Mouse (Mus musculus): ENCODE data around the gene Foxp1.

The Foxp1 gene

GRCm38 (mm10) chr6:99520676-99521037 is 1.9 kb downstream of the Foxp1 start:
- no peak for DNase-seq (ENCODE audit: low spot score)

- peak; percentile 63 for DNase-seq (ENCODE audit: low spot score)
These were observed 2.5 kb downstream of the Foxp1 start for GRCm38 (mm10) chr6:99519806-99520675.

GRCm38 (mm10) chr6:99519052-99519451 is 3.5 kb downstream of the Foxp1 start:
- DNase-seq (ENCODE audit: low spot score) = peak; percentile 43

GRCm38 (mm10) chr6:99515667-99516199 is 6.8 kb downstream of the Foxp1 start:
- no peak for DNase-seq (ENCODE audit: low spot score)

GRCm38 (mm10) chr6:99511862-99512261 is 10.7 kb downstream of the Foxp1 start:
- DNase-seq (ENCODE audit: low spot score) = no peak

DNA sequence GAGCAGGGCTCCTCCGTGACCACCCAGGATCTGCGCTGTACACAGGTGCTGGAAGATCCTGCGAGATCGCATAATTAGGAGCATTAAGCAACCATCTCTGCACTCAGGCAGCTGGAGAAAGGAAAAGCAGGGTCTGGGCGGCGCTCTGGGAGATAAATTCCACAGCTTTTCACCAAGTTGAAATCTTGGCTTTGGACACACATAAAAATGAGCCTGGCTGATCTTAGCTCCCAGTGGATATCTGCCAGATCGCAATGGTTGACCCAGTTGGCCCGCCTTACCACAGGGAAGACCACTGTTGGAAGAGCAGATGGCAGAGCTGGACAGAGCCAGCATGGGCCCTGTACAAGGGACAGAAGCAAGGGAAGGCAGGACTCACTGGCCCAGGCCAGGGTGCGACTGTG is 13.3 kb downstream of the Foxp1 start:
- no peak for DNase-seq (ENCODE audit: low spot score)

- DNase-seq (ENCODE audit: low spot score) = no peak
These were observed 15.7 kb downstream of the Foxp1 start for GRCm38 (mm10) chr6:99506816-99507215.

- no peak for DNase-seq (ENCODE audit: low spot score)
These were observed 18.8 kb downstream of the Foxp1 start for GRCm38 (mm10) chr6:99503741-99504140.

- DNase-seq (ENCODE audit: low spot score) = no peak
These were observed 19.8 kb downstream of the Foxp1 start for GRCm38 (mm10) chr6:99502727-99503126.

DNA sequence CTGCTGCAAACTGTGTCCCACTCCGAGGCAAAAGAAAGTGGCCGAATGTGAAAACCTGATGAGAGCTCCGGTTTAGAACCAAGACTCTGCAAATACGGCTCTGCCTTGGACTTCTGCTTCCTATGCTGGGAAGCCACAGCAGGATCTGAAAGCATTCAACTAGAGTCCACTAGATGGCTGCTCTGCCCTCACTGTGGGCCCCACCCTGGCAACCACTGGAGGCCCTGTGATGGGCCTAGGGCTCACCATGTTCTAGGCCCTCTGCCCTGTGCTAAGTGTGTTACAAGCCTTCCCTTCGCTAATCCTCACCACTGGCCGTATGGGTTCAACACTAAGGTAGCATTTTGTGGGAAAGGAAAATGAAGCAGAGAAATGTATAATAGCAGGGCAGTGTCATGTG is 20.2 kb downstream of the Foxp1 start:
- DNase-seq (ENCODE audit: low spot score) = no peak

DNA sequence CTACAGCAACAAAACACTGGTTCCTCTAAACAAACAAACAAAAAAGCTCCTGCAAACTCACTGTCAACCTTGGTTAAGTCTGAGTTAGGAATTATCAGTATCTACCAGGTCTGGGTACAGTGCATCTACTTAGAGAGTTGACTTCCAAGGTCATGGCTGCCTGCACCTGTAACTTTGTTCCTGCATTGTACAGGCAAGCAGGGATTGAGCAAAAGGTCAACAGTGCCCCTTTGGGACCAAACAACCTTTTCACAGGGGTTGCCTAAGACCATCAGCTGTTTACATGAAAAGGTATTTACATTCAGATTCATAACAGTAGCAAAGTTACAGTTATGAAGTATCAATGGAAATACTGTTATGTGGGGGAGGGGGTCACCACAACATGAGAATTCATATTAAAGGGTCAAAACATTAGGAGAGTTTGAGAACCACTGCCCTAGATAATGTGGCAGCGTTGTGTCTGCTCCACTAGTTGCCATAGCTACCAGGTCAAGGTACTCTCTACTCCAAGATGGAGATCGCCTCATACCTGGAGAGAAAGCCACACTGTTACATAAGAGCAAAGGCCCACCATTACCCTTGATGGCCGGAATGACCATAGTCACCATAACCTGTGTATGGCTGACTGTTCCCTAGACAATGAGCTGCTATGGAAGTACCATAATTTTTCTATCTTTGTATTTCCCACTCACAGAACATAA is 21.8 kb downstream of the Foxp1 start:
- no peak for DNase-seq (ENCODE audit: low spot score)

- DNase-seq (ENCODE audit: low spot score) = no peak
These were observed 24.4 kb downstream of the Foxp1 start for GRCm38 (mm10) chr6:99498082-99498481.

DNA sequence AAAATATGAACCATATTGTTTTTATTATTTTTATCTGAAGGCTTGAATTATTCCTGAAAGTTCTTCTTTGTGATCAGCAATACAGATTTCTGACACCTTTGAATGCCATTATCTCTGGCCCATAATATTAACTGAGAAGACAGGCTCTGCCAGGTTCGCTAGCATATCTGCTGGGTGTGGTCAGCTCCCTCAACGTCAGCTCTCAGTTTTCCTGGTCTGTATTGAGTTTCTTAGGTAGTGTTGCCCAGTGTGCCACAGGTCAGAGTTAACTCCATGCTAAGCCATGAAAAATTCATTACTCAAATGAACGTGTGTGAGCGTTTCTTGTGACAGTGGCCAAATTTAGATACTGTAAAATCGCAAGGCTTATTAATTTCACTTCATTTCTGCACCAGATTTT is 26.4 kb downstream of the Foxp1 start:
- no peak for DNase-seq (ENCODE audit: low spot score)

- DNase-seq (ENCODE audit: low spot score) = no peak
These were observed 29.6 kb downstream of the Foxp1 start for GRCm38 (mm10) chr6:99492937-99493336.

DNA sequence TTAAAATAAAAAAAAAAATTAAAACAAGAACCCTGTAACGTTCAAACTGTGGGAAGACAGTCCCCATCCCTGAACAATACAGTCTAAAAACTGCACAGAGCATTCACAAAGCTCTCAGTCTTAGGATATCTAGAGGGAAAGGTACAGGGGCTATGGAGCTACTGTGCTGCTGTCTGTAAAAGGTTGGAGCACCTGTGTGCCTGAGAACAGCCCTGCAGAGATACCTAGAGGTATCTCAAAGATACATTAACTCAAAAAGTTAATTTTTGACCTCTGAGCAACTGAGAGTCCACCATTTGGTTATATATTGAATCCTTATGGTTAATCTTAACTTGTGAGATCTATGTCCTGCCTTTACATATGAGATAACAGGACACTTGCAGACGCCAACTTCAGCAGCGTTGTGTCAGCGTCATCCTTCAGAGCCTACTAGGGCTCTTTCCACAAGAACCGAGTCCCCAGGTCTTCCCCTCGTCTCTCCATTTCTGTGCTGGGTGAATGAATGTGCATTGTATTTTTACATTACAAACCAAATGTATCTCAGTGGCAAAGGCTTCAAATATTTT is 30.5 kb downstream of the Foxp1 start:
- DNase-seq (ENCODE audit: low spot score) = no peak

DNA sequence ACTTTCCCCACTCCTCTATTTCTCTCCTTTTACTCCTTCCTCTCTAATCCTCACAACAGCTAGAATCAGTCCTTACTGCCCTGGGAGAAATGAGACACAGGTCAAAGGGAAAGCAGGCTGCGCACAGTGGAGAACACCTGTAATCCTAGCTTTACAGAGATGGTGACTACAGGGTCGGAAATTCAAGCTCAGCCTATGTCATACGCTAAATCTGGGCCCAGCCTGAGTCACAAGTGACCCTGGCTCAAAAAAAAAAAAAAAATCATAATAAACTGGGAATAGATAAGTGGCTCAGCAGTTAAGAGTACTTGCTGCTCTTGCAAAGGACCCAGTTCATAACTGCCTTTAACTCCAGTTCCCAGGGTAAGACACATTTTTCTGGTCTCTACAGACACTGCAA is 31.4 kb downstream of the Foxp1 start:
- DNase-seq (ENCODE audit: low spot score) = no peak

DNA sequence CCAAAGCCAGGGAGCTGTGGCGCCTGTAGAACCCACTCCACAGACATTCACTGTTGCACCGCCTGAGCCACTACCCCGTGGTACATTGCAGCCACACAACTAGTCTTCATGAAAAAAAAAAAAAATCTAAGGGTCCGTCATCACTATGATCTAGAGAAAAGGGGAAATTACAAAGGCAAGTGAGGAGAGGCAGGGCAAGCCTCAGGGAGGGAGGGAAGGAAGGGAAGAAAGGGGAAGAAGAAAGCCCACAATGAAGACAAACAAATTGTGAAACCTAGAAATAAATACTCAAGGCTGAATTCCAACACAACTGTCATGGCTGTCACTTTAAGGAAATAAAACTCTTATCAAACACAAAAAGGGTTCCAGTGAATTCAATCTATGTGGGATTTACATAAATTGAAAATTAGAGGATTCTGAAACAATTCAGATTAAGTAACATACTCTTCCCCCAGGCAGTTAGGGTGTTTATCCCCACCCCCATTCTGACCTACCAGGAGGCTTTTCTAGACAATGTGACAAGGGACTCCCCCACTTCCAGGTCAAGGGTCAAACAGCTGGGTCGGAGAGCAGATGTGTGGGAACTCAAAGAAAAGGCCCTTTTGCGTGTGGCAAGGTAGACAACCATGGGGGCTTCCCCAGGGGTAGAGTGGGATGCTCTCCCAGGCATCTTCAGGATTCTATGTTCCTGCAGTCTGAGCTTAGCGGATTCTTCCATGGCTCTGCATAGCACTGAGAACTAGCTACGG is 32.4 kb downstream of the Foxp1 start:
- no peak for DNase-seq (ENCODE audit: low spot score)

- DNase-seq (ENCODE audit: low spot score) = no peak
These were observed 33.1 kb downstream of the Foxp1 start for GRCm38 (mm10) chr6:99489423-99489822.

DNA sequence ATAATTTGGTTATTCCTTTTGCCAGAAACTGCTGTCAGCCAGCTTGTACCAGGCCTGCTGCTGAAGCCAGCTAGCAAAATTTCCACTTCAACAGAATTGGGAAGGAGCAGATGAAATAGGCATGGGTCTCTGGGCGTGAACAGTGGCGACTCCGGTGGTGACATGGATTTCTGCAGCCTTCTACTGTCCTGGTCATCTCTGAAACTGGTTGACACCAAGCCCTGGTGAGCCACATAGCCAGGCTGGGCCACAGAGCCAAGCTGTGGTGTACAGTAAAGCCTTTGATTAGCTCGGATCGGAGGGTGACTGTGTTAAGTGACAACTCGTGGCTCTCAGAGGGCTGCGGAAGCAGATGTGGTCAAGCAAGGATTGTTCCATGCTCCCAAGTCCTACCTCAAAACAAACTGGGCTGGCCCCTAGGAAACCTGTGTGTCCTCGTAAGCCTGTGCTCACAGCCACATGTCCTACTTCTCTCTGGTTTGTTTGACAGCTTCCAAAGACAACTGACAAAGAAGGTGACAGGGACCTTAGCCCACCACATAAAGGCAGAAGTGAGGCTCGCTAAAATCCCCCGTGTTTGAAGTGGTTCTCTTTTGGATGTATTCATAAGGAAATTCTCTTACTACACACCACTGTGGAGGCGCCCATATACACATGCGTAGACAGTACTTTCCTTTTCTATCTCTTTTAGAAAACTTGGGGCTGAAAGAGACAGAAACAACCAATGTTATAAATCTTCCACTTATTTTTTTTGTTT is 36.5 kb downstream of the Foxp1 start:
- DNase-seq (ENCODE audit: low spot score) = peak; percentile 49

DNA sequence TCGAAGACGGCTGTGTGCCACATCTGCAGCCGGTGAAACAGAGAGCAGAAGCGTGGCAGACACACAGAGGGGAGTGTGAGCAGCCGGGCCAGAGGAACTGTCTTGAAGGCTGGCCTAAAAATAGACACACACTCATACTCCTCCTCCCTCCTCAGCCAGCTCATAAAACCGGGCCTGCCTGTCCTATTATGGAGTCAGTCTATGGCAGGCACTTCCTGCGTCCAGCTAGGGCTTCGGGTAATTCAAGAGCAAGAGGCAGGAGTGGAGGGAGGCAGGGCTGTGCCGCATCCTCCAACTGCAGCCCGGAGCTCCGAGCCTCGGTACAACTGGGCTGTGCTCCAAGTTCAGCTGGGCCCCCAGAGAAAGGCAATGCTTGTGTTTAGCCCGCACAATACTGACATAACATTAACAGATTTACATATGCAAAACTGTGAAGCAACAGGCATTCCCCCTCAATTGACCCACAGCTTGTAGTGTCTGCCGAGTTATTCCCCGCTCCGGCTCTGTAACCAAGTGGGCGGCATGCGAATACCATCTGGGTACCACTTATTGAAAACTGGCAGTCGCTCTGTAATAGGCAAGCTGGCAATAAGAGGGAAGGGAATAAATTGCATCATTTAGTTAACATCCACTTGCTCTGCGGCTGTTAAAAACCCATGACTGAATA is 37.2 kb downstream of the Foxp1 start:
- peak; percentile 82 for DNase-seq (ENCODE audit: low spot score)

GRCm38 (mm10) chr6:99484884-99485216 is 37.7 kb downstream of the Foxp1 start:
- DNase-seq (ENCODE audit: low spot score) = no peak

Data from embryo, embryonic 10 days (tissue).